Mouse (Mus musculus) lung, postnatal 10 days (tissue): ENCODE measurements at regions not wholly inside any gene's neighbourhood (a gene's known extent, or its start where the extent isn't known, plus 50 kb on each side); places are given as distances from the start of the nearest gene placed in this dataset.

Source experiments
- DNase-seq: peaks from one replicate; pipeline ENCODE4 v3.0.0; 2021

GRCm38 (mm10) chr14:25185959-25186771 lies 272.8 kb upstream of the Zmiz1 start:
- peak; percentile 36 for DNase-seq

- no peak for DNase-seq
Observed at GRCm38 (mm10) chr14:25187715-25188114, 271.3 kb upstream of the Zmiz1 start.

- DNase-seq, result no peak
Observed at GRCm38 (mm10) chr14:25189256-25189655, 269.7 kb upstream of the Zmiz1 start.

GRCm38 (mm10) chr14:25190680-25191270 lies 268.2 kb upstream of the Zmiz1 start:
- no peak for DNase-seq

GRCm38 (mm10) chr14:25196820-25197219 lies 262.2 kb upstream of the Zmiz1 start:
- peak; percentile 33 for DNase-seq

GRCm38 (mm10) chr14:25199900-25200299 lies 259.1 kb upstream of the Zmiz1 start:
- no peak for DNase-seq

GRCm38 (mm10) chr14:25200656-25201179 lies 258.3 kb upstream of the Zmiz1 start:
- peak; percentile 38 for DNase-seq

GRCm38 (mm10) chr14:25202312-25202711 lies 256.7 kb upstream of the Zmiz1 start:
- DNase-seq, result no peak

- DNase-seq, result no peak
Observed at GRCm38 (mm10) chr14:25204091-25204490, 254.9 kb upstream of the Zmiz1 start.

- no peak for DNase-seq
Observed at GRCm38 (mm10) chr14:25206855-25207254, 252.1 kb upstream of the Zmiz1 start.

GRCm38 (mm10) chr14:25207422-25207821 lies 251.6 kb upstream of the Zmiz1 start:
- DNase-seq, result no peak

- DNase-seq, result peak; percentile 78
Observed at GRCm38 (mm10) chr14:25208221-25209056, 250.5 kb upstream of the Zmiz1 start.

GRCm38 (mm10) chr14:25213056-25213455 lies 245.9 kb upstream of the Zmiz1 start:
- no peak for DNase-seq

GRCm38 (mm10) chr14:25223091-25223490 lies 235.9 kb upstream of the Zmiz1 start:
- no peak for DNase-seq

GRCm38 (mm10) chr14:25225214-25225613 lies 233.8 kb upstream of the Zmiz1 start:
- DNase-seq, result no peak

- DNase-seq, result peak; percentile 95
Observed at GRCm38 (mm10) chr14:25226155-25226839, 232.7 kb upstream of the Zmiz1 start.

GRCm38 (mm10) chr14:25226840-25227506 lies 232.0 kb upstream of the Zmiz1 start:
- DNase-seq, result peak; percentile 49

- DNase-seq, result peak; percentile 42
Observed at GRCm38 (mm10) chr14:25228321-25229047, 230.5 kb upstream of the Zmiz1 start.

- peak; percentile 80 for DNase-seq
Observed at GRCm38 (mm10) chr14:25229569-25229968, 229.4 kb upstream of the Zmiz1 start.

- DNase-seq, result peak; percentile 57
Observed at GRCm38 (mm10) chr14:25231881-25232280, 227.1 kb upstream of the Zmiz1 start.

- DNase-seq, result peak; percentile 71
Observed at GRCm38 (mm10) chr14:25236421-25236973, 222.5 kb upstream of the Zmiz1 start.
